Mouse (Mus musculus) ovary, postnatal 14 days (tissue): Measurements from ENCODE around the gene Slc27a3.
A peak's percentile ranks its signal among the peaks of the same experiment; 100 is the strongest.
"Not testable (repeated sequence)": the region's sequence is repeated elsewhere in the genome, so short reads cannot be mapped to it uniquely, and the experiment has no call there.

Experiments used
- DNase-seq: peaks from one replicate; pipeline ENCODE4 v3.0.0; 2022; ENCODE audit warnings: low spot score

Gene Slc27a3

DNA sequence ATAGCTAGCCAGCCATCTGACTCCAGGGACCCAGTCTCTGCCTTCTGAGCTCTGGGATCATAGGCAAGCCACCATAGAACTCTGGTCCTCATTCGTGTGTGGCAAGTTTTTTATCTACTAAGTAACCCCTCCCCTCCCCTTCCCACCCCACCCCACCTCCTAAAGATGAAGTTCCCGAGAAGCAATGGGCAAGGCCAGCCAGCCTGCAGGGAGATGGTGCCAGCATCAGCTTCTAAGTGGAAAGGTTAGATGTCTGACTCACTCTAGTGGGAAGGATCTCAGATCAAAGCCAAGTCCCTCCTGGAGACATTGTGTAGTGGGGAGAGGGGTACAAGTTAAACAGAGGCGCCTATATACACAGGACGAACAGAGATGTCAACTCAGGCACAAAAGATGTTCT lies 1.3 kb upstream of the Slc27a3 start:
- DNase-seq, result no peak

DNA sequence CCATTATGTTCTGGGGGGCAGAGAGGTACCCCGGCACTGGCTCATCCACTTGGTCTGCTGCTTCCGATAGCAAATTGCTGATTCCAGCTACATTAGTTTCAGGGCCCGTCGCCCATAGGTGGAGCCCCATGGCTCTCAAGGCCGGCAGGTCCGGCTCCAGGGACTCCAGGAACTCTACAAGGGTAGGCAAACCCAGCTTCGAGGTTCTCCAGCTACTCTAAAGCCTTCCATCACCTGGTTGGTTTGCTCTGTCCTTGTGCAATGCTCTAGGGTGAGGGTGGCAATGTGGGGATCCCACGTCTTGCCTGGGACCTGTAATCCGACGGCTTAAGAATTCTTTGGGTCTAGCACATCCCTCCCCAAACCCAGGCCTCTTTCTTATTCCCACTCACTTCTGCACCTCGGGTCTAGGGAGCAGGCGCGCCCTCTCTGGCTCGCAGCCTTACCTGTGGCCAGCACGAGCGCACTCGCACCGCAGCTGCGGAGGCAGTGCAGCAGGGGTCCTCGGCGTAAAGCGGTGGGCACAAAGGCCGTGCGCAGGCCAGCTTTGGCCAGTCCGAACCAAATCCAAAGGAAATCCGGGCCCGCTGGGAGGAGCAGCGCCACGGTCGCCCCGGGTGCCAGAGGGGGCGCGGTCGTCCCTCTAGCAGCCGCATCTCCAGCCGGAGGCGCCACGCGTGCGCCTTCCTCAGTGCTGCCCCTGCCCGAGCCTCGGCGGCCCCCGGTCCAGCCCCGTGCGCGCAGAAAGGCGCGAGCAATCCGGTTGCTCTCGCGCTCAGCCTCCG lies 820 bp downstream of the Slc27a3 start:
- DNase-seq, result peak; percentile 42

DNA sequence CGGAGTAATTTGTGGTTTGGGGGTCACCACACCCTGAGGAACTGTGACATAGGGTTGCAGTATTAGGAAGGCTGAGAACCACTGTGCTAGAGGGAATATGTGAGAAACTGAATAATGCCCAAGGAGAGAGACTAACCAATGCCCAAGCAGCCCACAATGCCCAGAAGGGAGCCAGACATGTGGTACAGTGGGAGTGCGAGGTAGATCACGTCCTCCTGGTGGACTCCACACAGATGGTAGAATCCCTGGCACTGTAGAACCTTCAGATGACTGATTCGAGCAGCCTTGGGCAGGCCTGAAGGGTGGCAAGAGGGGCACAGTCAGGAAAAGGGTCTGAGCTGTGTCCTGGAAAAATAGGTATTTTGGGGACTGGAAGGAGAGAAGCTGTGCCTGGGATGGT lies 1.5 kb downstream of the Slc27a3 start:
- no peak for DNase-seq

DNA sequence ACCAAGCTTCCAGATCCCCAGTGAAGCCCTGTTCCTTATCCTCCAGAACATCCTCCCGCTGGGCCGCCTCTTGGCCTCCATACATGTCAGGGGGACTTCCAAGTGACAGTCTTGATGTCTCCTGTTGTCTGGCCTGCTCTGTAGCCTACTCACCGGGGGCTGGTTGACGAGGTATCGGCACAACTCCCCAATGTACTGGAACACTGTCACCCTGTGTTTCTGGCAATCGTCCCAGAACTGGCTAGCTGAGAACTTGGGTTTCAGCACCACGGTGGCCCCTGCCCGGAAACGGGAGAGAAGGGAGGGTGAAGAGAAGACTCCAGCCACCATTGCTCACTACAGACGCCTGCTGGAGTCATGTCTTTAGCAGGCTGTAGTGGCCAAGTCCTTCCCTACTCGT lies 2.3 kb downstream of the Slc27a3 start:
- DNase-seq, result no peak

DNA sequence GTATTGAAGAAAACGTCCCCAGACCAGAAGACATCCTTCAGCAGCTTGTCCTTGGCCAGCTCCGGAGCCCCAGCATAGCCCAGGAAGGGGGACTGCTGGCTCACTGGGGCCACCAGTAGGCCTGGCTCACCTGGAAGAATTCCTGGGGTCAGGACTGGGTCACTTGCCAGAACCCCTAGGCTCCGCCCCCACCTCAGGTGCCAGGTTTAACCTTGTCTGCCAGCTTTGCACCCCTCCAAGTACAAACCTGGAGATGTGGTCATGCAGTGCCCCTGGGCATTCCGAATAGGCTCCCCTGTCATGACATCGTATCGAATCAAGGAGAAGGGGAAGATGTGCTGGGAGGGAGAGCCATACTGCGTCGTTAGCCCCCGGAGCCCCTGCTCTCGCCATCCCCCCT lies 2.9 kb downstream of the Slc27a3 start:
- no peak for DNase-seq

DNA sequence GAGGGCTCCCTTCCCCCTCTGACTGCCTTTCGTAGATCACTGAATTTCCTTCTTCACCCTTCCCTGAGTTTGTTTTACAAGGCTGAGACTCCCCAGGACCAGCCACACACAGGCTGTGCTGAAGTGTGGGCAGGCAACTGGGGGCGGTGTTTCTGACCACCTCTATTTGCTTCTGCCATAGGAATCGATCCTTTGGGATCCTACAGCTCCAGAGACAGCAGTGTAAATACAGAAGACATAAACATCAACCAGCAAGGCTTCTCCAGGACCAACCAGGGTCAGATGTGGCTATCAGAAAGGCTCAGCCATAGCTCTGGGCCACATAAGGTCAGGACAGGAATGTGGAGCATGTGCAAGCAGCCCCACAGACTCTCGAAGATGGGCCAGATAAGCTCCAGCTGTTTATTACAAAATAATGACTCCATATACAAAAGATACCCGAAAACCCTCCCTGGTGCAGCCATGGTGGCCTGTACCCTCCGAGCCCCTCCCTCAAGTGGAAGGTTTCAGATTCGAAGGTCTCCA lies 4.8 kb downstream of the Slc27a3 start:
- DNase-seq, result no peak

DNA sequence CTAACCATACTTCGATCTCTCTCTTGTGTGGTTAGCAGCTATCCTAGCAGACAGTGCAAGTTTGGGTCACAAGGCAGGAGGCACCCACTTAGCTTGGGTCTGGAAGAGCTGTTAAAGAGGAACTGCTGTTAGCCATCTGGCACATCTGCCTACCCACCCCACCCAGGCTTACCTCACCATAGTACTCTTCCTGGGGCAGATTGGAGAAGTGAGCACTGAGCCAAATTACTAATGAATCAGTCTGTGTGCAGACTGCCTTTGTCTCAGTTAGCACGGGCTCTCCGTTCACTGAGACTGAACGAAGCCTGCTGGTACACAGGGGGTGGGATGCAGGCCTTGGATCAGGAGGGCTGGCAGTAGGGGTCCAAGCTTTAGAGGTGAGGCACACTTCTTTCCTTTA lies 6.0 kb downstream of the Slc27a3 start:
- no peak for DNase-seq

DNA sequence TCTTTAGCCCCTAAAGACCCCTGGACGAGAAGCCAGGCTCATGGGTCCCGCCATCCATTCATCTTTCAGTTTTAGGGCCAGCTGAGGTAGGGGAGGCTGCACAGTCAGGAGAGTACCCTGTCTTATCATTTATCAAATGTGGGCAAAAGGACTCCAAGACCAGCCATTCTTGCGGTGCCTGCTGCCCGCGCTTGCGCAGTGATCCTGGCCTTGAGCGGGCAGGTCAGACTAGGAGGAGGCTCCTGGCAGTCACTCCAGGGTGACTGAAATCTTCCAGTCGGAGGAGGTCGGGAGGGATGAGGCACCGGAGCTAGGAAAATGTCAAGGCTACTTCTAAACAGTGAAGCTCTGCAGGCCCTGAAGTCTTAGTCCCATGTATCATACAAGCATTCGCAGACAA lies 8.0 kb downstream of the Slc27a3 start:
- no peak for DNase-seq

DNA sequence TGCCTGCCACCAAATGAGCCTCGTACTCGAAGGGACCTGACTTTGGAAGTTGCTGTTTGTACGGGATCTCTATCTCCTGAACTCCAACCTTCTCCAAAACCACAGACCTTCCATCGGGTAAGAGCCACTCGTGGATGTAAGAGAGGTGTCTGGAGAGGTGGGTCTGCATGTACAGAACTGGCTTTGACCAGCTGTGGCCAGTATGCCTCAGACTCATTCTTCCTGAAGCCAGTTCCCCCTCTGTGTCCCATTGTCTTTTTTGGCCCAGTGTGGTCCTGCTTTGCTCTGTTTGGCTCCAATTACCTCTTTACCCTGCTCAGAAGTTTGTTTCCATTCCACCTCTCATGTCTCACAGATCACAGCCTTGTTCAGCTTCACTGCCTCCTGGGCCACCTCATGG lies 11.2 kb downstream of the Slc27a3 start:
- DNase-seq, result no peak

DNA sequence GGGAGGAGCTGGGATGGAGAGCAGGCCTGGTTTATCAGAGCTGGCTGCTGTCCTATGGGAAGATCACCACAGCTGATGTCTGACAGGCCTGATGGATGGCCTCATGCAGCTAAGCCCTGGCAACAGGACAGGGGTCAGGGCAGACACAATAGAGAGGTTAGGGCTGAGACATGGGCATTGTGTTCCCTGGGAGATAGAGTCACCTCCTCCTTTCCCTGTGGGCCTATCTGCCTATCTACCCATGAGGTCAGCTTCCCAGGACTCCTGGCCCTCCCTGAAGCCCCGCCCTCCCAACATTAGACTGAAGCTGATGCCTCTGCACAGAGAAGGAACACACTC lies 13.5 kb downstream of the Slc27a3 start:
- no peak for DNase-seq

DNA sequence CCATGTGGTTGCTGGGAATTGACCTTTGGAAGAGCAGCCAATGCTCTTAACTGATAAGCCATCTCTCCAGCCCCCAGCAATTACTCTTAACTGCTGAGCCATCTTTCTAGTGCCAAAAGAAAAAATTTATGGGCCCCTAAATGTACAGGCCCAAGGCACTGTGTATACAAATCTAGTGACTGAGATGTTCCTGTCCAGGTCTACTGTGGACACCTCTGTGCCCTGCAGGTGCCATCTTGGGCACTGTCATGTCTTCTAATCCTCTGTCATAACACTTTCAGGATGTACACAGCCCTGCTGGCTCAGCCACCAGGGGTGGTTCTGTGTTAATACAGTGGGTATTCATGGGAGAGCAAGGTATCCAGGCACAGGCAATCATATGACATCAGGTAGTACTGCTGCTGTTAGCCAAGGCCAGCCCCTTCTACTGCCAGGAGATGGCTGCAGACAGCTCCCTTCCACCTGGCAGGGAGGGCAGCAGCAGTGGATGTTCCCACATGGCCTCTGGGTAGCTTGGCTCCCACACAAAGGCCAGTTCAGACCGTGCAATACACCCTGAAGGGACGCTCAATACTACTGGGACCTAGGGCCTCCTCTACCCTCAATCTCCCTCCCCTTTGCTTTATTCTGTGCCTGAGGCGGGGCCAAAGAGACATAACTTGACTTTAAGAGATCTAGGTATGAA lies 14.0 kb downstream of the Slc27a3 start:
- no peak for DNase-seq

DNA sequence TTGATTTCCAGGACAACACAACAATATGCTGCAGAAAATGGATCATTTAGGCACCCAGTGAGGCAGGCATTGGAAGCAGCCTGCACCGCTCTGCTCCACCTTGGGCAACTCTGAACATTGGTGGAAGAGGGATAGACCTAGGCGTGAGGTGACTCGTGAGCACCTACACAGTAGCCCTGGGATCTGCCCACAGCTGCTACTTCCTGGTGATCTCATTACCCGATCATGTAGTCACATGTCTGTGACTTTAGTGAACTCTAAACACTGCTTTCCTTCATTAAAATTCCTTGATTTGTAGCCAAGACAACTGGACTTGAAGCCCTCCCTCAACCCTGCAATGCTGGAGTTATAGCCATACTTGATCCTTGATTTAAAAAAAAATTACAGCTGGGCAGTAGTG lies 15.4 kb downstream of the Slc27a3 start:
- no peak for DNase-seq

DNA sequence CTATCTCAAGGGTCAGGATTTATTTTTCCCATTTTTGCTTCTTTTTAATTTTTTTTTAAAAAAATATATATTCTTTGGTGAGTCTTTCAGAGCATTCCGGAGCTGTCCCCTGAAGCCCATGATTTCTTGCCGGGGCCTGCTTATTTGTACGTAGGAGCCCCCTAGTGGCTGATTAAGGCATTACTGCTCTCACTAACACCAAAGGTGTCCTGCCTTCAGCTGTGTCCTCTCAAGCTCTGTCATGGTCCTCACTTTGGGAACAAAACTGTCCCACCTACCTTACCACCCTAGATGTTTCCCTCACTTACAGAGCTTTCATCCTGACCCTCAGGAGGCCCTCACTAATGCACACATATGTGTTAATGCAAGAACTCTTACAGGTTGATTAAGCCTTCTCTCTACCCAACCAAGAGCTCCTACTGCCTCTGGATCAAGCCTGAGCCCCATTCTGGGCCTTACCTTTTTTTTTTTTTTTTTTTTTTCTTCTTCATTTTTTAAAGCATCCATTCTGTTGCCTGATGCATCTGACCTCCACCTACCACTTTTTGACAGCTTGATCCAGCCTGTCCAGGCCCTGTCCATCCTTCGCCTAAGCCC lies 16.2 kb downstream of the Slc27a3 start:
- peak; percentile 78 for DNase-seq

DNA sequence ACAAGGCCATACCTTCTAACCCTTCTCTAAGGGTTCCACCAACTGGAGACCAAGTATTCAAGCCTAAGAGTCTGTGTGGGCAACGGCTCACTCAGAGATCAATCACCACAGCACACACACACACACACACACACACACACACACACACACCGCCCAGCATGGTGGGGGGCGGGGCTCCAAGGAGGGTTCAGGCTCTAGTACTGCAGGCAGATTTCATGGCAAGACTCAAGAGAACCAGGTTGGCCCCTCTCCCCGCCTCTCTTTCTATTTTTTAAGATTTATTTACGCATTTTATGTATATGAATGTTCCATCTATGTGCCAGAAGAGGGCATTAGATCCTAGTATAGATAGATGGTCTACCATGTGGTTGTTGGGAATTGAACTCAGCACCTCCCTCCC lies 16.9 kb downstream of the Slc27a3 start:
- DNase-seq, result no peak

DNA sequence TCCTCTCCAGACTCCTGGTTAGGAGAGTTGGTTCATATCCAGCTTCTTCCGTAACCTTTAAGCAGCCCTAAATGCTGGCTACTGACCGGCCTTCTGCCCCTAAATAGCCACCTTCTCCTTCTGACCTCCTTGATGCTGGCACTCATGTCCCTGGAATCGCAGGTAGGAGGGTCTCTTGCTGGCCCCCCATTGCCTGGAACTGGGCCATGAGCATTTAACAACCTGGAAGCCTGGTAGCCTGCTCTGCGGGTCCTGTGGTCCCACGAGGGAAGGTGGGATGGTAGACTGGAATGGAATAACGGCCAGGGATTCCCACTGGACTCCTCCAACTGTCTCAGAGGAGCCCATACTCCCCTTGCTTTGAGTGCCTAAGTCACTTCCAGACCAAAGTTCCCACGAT lies 17.9 kb downstream of the Slc27a3 start:
- DNase-seq, result no peak

DNA sequence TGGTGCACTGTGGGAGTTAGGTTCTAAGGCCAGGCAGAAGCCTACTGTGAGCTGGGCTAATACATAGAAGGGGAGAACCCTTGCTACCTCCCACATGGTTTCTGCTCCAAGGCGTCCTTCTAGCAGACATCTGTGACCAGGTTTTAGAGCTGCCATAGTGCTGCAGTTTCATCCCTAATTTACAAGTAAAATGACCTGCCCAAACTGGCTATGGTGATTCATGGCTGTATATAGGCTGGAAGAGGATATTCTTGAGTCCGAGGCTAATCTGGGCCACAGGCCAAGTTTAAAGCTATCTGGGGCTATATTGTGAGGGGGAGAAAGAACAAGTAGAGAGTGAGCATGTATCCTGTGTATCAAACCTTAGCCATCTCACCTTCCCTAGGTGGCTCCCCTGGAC lies 20.7 kb downstream of the Slc27a3 start:
- no peak for DNase-seq

DNA sequence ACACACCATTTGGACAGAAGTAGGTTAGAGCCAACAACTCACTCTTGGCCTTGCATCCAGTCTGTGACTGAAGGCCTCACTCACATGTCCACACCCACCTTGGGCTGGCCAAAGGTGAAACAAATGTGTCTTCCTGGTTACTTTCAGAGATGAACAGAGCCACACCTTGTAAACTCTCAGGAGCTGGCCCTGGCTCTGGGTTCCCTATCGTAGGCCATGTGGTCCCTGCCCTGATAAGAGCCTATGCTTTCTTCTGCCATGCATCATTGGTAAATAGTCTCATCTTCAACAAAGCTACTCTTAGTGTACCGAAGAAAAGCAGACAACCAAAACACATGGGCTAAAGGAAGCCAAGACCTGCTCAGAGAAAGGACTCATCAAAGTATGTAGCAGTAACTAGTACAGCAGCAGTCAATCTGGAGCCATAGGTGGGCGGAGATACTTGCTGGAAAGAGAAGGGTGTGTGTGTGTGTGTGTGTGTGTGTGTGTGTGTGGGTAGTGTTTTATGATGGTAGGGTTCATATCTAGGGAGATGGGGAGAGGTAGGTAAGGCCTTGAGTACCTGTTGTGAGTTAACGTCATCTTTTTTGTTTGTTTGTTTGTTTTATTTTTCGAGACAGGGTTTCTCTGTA lies 22.6 kb downstream of the Slc27a3 start:
- no peak for DNase-seq

DNA sequence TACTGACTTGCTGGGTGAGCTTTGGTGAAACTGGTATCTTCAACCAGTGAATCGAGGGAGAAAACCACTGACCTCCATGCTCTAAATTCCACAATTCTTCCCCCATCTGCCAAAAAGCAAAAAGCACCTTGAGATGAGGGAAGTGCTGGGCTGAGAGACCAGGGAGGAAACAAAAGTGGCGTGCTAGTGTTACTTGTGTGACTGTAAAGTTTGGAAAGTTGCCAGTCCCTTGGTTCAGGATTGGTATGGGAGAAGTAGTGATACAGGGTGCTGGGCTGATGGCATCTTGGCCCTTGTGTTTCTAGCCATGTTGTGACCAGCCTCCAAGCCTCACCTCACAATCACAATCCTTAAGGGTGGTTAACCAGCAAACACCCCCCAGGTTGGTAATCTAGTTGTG lies 27.4 kb downstream of the Slc27a3 start:
- DNase-seq, result no peak

DNA sequence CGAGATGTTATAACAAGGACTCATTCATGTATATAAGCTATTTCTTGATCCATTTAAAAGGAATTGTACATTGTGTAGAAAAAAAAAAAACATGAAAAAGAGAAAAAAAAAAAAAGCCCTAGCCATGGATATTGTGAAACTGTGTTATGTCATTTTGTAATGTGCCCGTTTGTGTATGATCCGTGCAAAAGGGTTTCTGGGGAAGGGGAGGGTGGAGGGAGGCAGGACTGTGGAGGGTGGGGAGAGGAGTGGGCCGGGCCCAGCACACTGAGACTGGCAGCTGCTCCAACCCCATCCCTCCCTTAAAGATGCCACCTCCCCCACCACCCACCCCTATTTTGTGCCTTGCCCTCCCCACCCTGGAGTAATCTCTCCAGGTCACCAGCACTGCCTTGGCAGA lies 28.3 kb downstream of the Slc27a3 start:
- no peak for DNase-seq

DNA sequence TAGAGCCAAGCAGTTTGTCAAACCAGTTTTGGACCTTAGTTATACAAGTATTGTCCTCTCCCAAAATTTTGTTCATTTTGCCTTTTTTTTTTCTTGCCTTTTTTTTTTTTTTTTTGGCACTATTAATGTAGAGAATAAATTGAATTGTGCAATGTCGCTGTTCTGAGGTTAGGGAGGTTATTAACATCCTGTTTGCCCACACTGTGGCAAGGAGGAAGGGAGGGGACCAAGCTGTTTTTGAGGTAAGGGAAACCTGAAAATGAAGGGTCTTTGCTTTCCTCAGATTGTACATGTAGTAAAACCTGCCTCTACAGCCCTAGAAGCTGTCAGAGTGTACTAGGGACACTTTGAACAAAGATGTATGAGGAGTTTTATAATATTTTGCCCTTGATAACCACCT lies 30.5 kb downstream of the Slc27a3 start:
- DNase-seq, result no peak

DNA sequence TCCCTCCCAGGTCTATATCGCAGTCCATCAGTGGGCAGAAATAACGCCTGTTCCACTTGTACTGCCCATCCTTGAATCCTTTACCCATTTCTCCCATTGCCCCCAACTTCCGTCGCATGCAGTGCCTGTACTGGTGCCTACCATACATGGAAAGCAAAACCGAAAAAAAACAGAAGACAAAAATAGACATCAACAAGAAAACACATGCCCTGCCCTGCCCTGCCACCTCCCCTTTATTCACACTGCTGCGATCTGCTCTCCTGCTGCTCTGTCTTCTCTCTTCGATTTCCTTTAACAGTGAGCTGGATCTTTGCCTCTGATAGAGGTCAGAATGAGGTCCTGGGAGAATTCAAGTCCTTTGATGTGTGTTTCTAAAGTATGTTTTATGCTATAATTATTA lies 31.8 kb downstream of the Slc27a3 start:
- no peak for DNase-seq

DNA sequence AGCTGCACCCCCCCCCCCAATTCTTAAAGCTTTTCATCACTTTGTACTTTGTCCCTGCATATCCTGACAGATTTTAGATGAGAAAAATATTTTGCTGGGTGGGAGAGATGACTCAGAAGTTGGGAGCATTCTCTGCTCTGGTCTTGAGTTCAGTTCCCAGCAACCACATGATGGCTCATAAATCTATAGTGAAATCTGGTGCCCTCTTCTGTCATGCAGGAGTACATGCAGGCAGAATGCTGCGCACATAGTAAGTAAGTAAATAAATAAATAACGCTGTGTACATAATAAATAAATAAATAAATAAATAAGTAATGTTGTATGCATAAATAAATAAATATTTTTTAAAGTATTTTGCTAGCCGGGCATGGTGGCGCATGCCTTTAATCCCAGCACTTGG lies 41.9 kb downstream of the Slc27a3 start:
- DNase-seq, result no peak

DNA sequence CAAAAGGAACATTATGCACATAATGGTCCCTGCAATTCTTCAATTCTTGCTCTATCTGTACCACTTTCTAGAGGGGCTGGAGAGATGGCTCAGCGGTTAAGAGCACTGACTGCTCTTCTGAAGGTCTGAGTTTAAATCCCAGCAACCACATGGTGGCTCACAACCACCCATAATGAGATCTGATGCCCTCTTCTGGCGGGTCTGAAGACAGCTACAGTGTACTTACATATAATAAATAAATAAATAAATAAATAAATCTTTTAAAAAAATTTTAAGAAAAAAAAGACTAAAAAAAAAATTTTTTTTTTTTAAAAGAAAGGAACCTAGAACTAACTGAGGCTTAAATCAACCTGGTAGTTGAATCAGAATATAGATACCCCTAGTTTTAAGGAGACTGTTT lies 46.9 kb downstream of the Slc27a3 start:
- DNase-seq, result not testable (repeated sequence)
